Mouse (Mus musculus) lung, postnatal 14 days (tissue): ENCODE data around the gene Fuk.
A peak's percentile ranks its signal among the peaks of the same experiment; 100 is the strongest.
"Not testable (repeated sequence)": the region's sequence is repeated elsewhere in the genome, so short reads cannot be mapped to it uniquely, and the experiment has no call there.

ENCODE experiments used
- DNase-seq: peaks from one replicate; pipeline ENCODE4 v3.0.0; 2021

Gene Fuk

GRCm38 (mm10) chr8:110901839-110902578 is at the start of gene Fuk:
Gene Fuk (minus strand): TSS chr8:110902488.
- DNase-seq: peak; percentile 84

- DNase-seq: peak; percentile 26
Measured at GRCm38 (mm10) chr8:110950065-110950484, 47.8 kb upstream of the Fuk start.

GRCm38 (mm10) chr8:110945716-110946115 is 43.4 kb upstream of the Fuk start:
- DNase-seq: no peak

- no peak for DNase-seq
Measured at GRCm38 (mm10) chr8:110944276-110944876, 42.1 kb upstream of the Fuk start.

DNA sequence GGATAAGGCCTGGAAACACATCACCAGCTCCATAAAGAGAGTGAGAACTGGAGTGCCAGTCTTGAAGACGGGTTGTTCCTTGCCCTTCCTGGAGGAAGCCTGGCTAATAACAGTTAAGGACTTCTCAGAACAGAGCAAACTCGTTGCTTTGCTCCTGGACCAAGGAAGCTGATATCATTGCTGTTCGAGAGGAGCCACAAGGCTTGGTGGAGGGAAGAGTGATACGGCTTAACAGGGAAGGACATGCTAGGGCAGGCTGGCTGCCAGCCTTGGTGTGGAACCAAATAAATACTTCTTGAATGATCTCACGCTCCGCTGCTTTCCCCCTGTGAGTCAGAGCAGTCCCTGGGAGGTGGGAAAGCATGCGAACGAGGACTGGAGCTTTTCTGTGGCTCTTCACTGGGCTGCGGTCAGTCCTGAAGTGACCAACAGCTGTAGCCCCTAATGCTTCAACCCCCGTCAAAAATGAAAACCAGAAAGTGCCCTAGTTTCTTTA is 39.2 kb upstream of the Fuk start:
- peak; percentile 83 for DNase-seq

DNA sequence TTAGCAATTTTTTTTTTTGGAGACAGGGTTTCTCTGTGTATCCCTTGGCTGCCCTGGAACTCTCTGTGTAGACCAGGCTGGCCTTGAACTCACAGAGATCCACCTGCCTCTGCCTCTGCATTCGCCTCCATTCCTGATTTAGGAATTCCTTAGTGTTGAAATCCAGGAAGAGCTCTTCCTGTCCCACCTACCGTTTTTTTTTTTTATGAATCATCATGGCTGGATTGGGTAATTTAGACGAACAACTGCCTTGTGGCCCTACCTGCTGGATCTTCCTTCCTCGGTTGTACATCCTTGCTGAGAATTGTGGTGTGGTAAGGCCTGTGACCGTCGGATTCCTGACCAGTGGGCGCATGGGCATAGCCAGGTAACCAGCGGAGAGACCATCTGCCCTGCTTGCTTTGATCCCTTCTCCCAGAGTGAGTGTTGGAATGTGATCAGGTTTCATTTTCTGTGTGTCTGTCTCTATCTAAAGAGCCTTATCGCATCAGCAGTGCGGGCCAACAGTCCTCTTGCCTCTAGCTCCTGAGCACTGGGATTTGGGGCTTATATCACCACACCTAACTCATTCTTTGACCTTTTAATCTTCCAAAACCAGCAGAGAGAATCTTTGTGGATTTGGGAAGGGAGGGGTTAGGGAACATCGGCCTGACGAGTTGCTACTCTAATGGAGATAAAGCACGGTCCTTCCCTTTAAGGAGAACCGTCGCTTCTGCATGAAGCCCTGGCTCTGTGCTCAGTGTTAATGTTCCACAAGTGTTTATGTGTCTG is 38.6 kb upstream of the Fuk start:
- no peak for DNase-seq

DNA sequence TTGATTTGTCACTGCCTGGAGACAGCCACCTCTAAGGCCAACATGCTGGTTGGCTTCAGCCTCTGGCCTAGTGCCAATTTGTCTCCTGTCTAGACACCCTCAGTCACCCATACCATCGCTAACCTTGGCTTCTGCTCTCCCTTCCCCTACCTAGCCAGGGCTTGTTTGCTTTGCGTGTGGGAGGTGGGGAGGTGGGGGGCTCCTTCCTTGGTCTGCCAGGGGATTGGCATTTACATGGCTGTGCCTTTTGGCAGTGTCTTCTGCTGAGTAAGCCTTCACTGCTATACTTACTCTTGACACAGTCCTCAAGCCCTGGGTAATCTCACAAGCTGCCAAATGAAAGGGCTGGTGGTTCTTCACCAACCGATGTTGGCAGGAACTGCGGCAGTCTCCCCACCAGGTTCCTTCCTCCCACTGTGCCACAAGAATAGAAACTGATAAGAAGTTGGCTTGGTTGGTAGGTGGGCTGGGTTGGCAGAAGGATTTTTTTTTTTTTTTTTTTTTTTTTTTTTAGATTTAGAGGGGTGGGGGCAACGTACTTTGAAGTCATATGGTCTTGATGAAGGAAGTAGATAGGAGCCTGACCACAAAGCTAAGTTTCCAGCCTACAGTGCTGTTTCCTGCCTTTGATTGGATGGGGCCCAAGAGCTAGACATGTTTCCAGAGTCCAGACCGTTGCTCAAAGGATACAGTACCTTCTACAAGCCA is 36.7 kb upstream of the Fuk start:
- DNase-seq: peak; percentile 57

DNA sequence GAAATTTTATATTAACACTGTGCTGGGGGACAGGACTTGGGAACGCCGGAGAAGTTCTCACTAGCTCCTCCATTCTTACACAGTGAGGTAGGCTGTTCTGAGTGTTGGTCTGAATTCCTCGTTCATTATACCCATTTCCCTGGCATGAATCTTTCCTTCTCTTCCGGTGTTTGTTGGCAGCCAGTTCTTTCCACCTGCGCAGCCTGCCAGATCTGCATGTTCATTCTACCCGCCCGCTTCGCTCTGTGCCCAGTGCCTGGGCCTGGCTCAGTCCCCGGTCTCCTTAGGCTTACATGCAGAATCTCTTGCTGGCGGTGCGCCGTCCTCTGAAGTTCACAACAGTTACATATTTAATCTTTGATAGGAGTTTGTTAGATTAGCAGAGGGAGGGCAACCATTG is 33.9 kb upstream of the Fuk start:
- DNase-seq: no peak

GRCm38 (mm10) chr8:110933272-110933671 is 31.0 kb upstream of the Fuk start:
- no peak for DNase-seq

- no peak for DNase-seq
Measured at GRCm38 (mm10) chr8:110932444-110932843, 30.2 kb upstream of the Fuk start.

GRCm38 (mm10) chr8:110931176-110931939 is 29.1 kb upstream of the Fuk start:
- peak; percentile 82 for DNase-seq

GRCm38 (mm10) chr8:110929672-110930071 is 27.4 kb upstream of the Fuk start:
- DNase-seq: not testable (repeated sequence)

- DNase-seq: no peak
Measured at GRCm38 (mm10) chr8:110929066-110929465, 26.8 kb upstream of the Fuk start.

- no peak for DNase-seq
Measured at GRCm38 (mm10) chr8:110928435-110928834, 26.1 kb upstream of the Fuk start.

- DNase-seq: no peak
Measured at GRCm38 (mm10) chr8:110926690-110927089, 24.4 kb upstream of the Fuk start.

DNA sequence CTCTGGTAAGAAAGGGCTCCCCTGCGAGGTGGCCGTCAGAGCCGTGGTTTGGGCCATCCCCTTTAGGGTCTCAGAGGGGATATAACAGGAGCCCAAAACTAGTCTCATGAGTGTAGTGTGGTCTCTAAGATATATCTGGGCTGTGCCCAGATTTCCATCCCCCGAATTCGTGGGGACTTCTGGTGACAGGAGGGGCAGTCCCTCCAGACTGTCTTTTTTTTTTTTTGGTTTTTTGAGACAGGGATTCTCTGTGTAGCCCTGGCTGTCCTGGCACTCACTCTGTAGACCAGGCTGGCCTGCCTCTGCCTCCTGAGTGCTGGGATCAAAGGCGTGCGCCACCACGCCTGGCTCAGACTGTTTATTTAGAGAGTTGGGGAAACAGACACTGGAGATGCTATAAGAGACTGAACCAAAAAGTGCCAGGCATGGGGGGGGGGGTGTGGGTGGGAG is 23.4 kb upstream of the Fuk start:
- DNase-seq: no peak

- DNase-seq: peak; percentile 17
Measured at GRCm38 (mm10) chr8:110921492-110922230, 19.4 kb upstream of the Fuk start.

DNA sequence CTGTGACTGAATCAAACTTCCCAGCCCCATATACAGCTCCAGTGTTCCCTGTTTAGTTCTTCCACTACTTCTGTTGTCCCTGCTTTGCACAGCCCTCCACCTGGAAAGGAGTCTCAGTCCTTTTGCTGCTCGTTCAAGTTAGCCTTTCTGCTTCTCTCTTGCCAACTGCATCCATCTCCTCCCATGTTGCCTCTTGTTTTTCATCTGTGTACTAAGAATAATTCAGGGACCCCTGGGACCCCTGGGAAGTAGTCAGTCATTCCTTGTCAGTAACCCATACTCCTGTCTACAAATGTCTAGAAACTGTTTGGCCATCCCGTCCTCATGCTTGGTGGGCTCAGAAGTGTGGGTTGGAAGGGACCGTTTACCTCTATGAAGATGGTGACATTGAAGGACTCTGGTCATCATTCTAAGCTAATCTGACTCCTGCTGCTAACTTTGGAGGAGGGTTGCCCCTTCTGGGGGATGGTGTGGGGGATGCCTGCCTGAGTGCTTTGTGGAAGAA is 18.5 kb upstream of the Fuk start:
- DNase-seq: no peak

- DNase-seq: no peak
Measured at GRCm38 (mm10) chr8:110920032-110920772, 17.9 kb upstream of the Fuk start.

- peak; percentile 85 for DNase-seq
Measured at GRCm38 (mm10) chr8:110919341-110920031, 17.2 kb upstream of the Fuk start, which contains the start of gene St3gal2. Gene St3gal2 (plus strand): TSS chr8:110919922.
